Mouse (Mus musculus): Measurements from ENCODE around the gene Gstk1. TPM values are rescaled to one million over a fixed set of nuclear protein-coding genes. Genes with fewer than 3 reads are reported as not detected.

Gene Gstk1
- polyA plus RNA-seq, 1 experiment, result 115 TPM

GRCm38 (mm10) chr6:42229610-42230009 lies 16.1 kb upstream of the Gstk1 start:
- DNase-seq, result no peak
- Histone ChIP-seq H3K36me3 (ENCODE audit: control insufficient read depth, insufficient read depth, low read length) (no peaks in the 10 kb centered on the region), H3K4me3 (ENCODE audit: insufficient read depth, low read depth, low read length) (no peak overlapping the region), H3K4me1 (ENCODE audit: control insufficient read depth, insufficient read depth, low read length) (no peaks in the 10 kb centered on the region), H3K27ac (ENCODE audit: insufficient read depth, low read depth, low read length) (no peak overlapping the region), H3K27me3 (replicated peaks; ENCODE audit: control insufficient read depth, insufficient read depth, low read length) (no peaks in the 10 kb centered on the region)
- no peak for TF ChIP-seq CTCF (conservative IDR thresholded peaks at IDR 0.05; ENCODE audit: insufficient read depth, insufficient read length, low read depth, low read length)
- 73% methylated on average over 4 of the region's 4 CpGs for WGBS

- H3K36me3 ChIP-seq (ENCODE audit: control insufficient read depth, insufficient read depth, low read length), result no peaks in the 10 kb centered on the region
- H3K4me1 ChIP-seq (ENCODE audit: control insufficient read depth, insufficient read depth, low read length), result no peaks in the 10 kb centered on the region
- DNase-seq, result no peak
- 87% methylated on average over 3 of the region's 3 CpGs for WGBS
- H3K4me3 ChIP-seq (ENCODE audit: insufficient read depth, low read depth, low read length), result no peak overlapping the region
- no peak overlapping the region for H3K27ac ChIP-seq (ENCODE audit: insufficient read depth, low read depth, low read length)
- no peaks in the 10 kb centered on the region for H3K27me3 ChIP-seq (replicated peaks; ENCODE audit: control insufficient read depth, insufficient read depth, low read length)
- TF ChIP-seq CTCF (conservative IDR thresholded peaks at IDR 0.05; ENCODE audit: insufficient read depth, insufficient read length, low read depth, low read length), result no peak
- no peak for TF ChIP-seq POLR2A (IDR thresholded peaks at IDR 0.05; ENCODE audit: low read depth, low read length)
Observed at GRCm38 (mm10) chr6:42231191-42231590, 14.5 kb upstream of the Gstk1 start.

- 78% methylated on average over 6 of the region's 6 CpGs for WGBS
- DNase-seq, result no peak
- H3K36me3 ChIP-seq (ENCODE audit: control insufficient read depth, insufficient read depth, low read length), result no peaks in the 10 kb centered on the region
- H3K4me3 ChIP-seq (ENCODE audit: insufficient read depth, low read depth, low read length), result no peak overlapping the region
- no peak for TF ChIP-seq CTCF (conservative IDR thresholded peaks at IDR 0.05; ENCODE audit: insufficient read depth, insufficient read length, low read depth, low read length)
- no peak for TF ChIP-seq POLR2A (IDR thresholded peaks at IDR 0.05; ENCODE audit: low read depth, low read length)
- no peaks in the 10 kb centered on the region for H3K4me1 ChIP-seq (ENCODE audit: control insufficient read depth, insufficient read depth, low read length)
- no peaks in the 10 kb centered on the region for H3K27me3 ChIP-seq (replicated peaks; ENCODE audit: control insufficient read depth, insufficient read depth, low read length)
- no peak overlapping the region for H3K27ac ChIP-seq (ENCODE audit: insufficient read depth, low read depth, low read length)
Observed at GRCm38 (mm10) chr6:42237276-42237805, 8.4 kb upstream of the Gstk1 start.

DNA sequence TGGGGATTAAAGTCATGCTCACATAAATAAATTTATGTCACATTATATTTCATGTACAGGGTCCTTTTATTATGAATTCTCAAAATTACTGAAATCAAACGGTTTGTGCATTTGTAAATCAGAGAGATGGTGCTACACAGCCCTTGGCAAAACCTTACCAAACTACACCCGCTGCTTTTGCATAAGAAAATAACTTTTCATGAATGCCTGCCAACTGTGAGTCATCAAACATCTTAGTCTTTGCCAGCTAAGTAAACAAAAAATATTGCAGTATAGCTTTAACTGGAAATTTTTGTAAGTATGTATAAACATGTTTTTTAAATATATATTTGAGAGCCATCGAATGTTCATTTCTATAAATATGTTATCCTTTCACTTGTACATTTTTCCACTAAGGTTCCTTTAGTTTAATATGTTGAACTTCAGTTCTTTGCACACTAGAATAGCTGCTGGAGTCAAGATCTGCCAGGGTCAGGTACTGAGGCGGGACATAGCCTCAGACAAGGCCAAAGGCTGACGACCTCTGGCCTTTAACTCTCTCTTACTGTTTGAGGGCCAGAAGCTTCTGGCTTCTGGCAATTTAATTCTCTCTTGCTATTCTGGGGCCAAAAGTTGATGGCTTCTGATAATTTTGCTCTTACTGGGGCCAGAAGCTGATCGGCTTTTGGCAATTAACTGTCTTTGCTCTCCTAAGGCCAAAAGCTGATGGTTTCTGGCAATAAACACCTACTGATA lies 4.3 kb upstream of the Gstk1 start:
- Histone ChIP-seq H3K36me3 (ENCODE audit: control insufficient read depth, insufficient read depth, low read length) (no peaks in the 10 kb centered on the region), H3K27me3 (replicated peaks; ENCODE audit: control insufficient read depth, insufficient read depth, low read length) (no peaks in the 10 kb centered on the region), H3K4me3 (ENCODE audit: insufficient read depth, low read depth, low read length) (no peak overlapping the region), H3K27ac (ENCODE audit: insufficient read depth, low read depth, low read length) (no peak overlapping the region), H3K4me1 (ENCODE audit: control insufficient read depth, insufficient read depth, low read length) (peaks cover 2% of the 10 kb centered on the region; the same call in 1 of the 2 replicates)
- 68% methylated on average over 6 of the region's 6 CpGs for WGBS
- TF ChIP-seq POLR2A (IDR thresholded peaks at IDR 0.05; ENCODE audit: low read depth, low read length) (no peak), CTCF (conservative IDR thresholded peaks at IDR 0.05; ENCODE audit: insufficient read depth, insufficient read length, low read depth, low read length) (no peak)
- DNase-seq, result no peak

GRCm38 (mm10) chr6:42247173-42247572 lies 1.4 kb downstream of the Gstk1 start:
- peak; percentile 76 for DNase-seq
- WGBS, result 39% methylated on average over 8 of the region's 8 CpGs
- Histone ChIP-seq H3K27me3 (replicated peaks; ENCODE audit: control insufficient read depth, insufficient read depth, low read length) (no peaks in the 10 kb centered on the region), H3K36me3 (ENCODE audit: control insufficient read depth, insufficient read depth, low read length) (no peaks in the 10 kb centered on the region; the same call in 1 of the 2 replicates), H3K4me3 (ENCODE audit: insufficient read depth, low read depth, low read length) (no peak overlapping the region), H3K4me1 (ENCODE audit: control insufficient read depth, insufficient read depth, low read length) (peaks cover 6% of the 10 kb centered on the region; the same call in 1 of the 2 replicates), H3K27ac (ENCODE audit: insufficient read depth, low read depth, low read length) (no peak overlapping the region)
- TF ChIP-seq CTCF (conservative IDR thresholded peaks at IDR 0.05; ENCODE audit: insufficient read depth, insufficient read length, low read depth, low read length), result no peak
- TF ChIP-seq POLR2A (IDR thresholded peaks at IDR 0.05; ENCODE audit: low read depth, low read length), result no peak

DNA sequence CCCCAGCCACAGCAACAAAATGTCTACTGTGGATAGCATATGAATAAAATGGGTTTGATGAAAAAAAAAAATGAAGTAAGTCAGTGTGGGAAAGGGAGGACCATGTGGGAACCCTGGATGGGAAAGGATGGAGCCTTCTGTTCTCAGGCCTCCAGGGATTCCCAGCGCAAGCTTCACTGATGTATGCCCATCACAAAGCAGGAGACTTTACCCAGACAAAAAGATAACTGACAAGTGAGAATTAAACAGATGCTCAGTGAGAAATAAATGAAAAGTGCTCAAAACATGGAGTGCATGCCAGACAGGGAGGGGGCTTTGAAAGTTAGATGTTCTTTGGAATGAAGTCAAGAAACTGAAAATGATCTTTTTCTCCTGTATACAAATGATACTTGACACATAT lies 2.2 kb downstream of the Gstk1 start:
- Histone ChIP-seq H3K36me3 (ENCODE audit: control insufficient read depth, insufficient read depth, low read length) (no peaks in the 10 kb centered on the region; the same call in 1 of the 2 replicates), H3K27ac (ENCODE audit: insufficient read depth, low read depth, low read length) (no peak overlapping the region), H3K27me3 (replicated peaks; ENCODE audit: control insufficient read depth, insufficient read depth, low read length) (no peaks in the 10 kb centered on the region), H3K4me3 (ENCODE audit: insufficient read depth, low read depth, low read length) (no peak overlapping the region), H3K4me1 (ENCODE audit: control insufficient read depth, insufficient read depth, low read length) (peaks cover 6% of the 10 kb centered on the region; the same call in 1 of the 2 replicates)
- 100% methylated on average over 1 of the region's 1 CpGs for WGBS
- TF ChIP-seq POLR2A (IDR thresholded peaks at IDR 0.05; ENCODE audit: low read depth, low read length), result no peak
- no peak for TF ChIP-seq CTCF (conservative IDR thresholded peaks at IDR 0.05; ENCODE audit: insufficient read depth, insufficient read length, low read depth, low read length)
- DNase-seq, result no peak

GRCm38 (mm10) chr6:42251791-42252190 lies 6.1 kb downstream of the Gstk1 start:
- H3K27ac ChIP-seq (ENCODE audit: insufficient read depth, low read depth, low read length), result no peak overlapping the region
- H3K4me3 ChIP-seq (ENCODE audit: insufficient read depth, low read depth, low read length), result no peak overlapping the region
- no peaks in the 10 kb centered on the region for H3K27me3 ChIP-seq (replicated peaks; ENCODE audit: control insufficient read depth, insufficient read depth, low read length)
- no peak for DNase-seq
- no peaks in the 10 kb centered on the region; the same call in 1 of the 2 replicates for H3K36me3 ChIP-seq (ENCODE audit: control insufficient read depth, insufficient read depth, low read length)
- no peak for TF ChIP-seq CTCF (conservative IDR thresholded peaks at IDR 0.05; ENCODE audit: insufficient read depth, insufficient read length, low read depth, low read length)
- no peak for TF ChIP-seq POLR2A (IDR thresholded peaks at IDR 0.05; ENCODE audit: low read depth, low read length)
- H3K4me1 ChIP-seq (ENCODE audit: control insufficient read depth, insufficient read depth, low read length), result peaks cover under 1% of the 10 kb centered on the region; the same call in 1 of the 2 replicates
- WGBS, result 92% methylated on average over 4 of the region's 4 CpGs

Measured in kidney, adult 2 months (tissue).